Mouse (Mus musculus): Measurements from ENCODE around the gene 9330159F19Rik. TPM values are rescaled to one million over a fixed set of nuclear protein-coding genes. Genes with fewer than 3 reads are reported as not detected.

9330159F19Rik gene
- polyA plus RNA-seq, 1 experiment from 2014 or later, result 2.5 TPM

GRCm38 (mm10) chr10:29208735-29209134 is 2.7 kb upstream of the 9330159F19Rik start:
- H3K36me3 ChIP-seq, result peaks cover 3% of the 10 kb centered on the region; the same call in 1 of the 2 replicates
- no peaks in the 10 kb centered on the region for H3K27me3 ChIP-seq (ENCODE audit: low read depth, poor library complexity, severe bottlenecking)
- no peak overlapping the region for H3K27ac ChIP-seq (replicated peaks)
- WGBS, result 68% methylated on average over 3 of the region's 3 CpGs
- no peak for DNase-seq (ENCODE audit: low spot score)
- peaks cover 20% of the 10 kb centered on the region for H3K4me1 ChIP-seq
- no peak overlapping the region for H3K4me3 ChIP-seq
- H3K9me3 ChIP-seq (replicated peaks), result no peaks in the 10 kb centered on the region

DNA sequence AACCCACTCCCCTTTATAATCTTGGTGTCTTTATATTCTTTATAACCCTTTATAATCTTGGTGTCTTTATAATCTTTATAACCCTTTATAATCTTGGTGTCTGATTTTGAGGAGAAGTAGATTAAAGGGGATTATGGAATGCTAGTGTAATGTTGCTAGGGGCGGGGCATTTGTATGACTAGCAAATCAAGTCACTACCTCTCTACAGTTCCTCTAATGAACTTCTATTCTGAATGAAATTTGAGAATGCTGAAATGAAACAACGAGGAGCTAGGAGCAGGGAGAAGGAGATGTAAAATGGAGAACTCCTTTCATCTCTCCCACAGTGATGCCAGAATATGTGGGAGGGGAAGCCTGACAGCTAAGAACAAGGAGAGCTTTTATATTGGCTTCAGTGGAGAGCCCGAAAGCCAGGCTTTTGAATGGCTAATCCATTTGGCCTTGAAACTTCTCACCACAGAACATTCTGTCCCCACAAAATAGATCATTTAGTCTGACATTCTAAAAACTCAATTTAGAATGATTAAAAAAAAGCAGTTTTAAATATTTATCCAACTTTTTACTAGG is 2.2 kb downstream of the 9330159F19Rik start:
- no peak overlapping the region for H3K27ac ChIP-seq (replicated peaks)
- no peaks in the 10 kb centered on the region for H3K27me3 ChIP-seq (ENCODE audit: low read depth, poor library complexity, severe bottlenecking)
- no peaks in the 10 kb centered on the region for H3K9me3 ChIP-seq (replicated peaks)
- H3K4me3 ChIP-seq, result no peak overlapping the region
- WGBS, result 45% methylated on average over 3 of the region's 3 CpGs
- no peaks in the 10 kb centered on the region for H3K36me3 ChIP-seq
- H3K4me1 ChIP-seq, result peaks cover 38% of the 10 kb centered on the region
- no peak for DNase-seq (ENCODE audit: low spot score)

GRCm38 (mm10) chr10:29216957-29217356 is 5.6 kb downstream of the 9330159F19Rik start:
- Histone ChIP-seq H3K36me3 (peaks cover 6% of the 10 kb centered on the region), H3K27ac (replicated peaks) (no peak overlapping the region), H3K4me1 (peaks cover 23% of the 10 kb centered on the region), H3K4me3 (no peak overlapping the region), H3K27me3 (ENCODE audit: low read depth, poor library complexity, severe bottlenecking) (no peaks in the 10 kb centered on the region), H3K9me3 (replicated peaks) (no peaks in the 10 kb centered on the region)
- DNase-seq (ENCODE audit: low spot score), result no peak
- WGBS, result 90% methylated on average over 1 of the region's 1 CpGs

DNA sequence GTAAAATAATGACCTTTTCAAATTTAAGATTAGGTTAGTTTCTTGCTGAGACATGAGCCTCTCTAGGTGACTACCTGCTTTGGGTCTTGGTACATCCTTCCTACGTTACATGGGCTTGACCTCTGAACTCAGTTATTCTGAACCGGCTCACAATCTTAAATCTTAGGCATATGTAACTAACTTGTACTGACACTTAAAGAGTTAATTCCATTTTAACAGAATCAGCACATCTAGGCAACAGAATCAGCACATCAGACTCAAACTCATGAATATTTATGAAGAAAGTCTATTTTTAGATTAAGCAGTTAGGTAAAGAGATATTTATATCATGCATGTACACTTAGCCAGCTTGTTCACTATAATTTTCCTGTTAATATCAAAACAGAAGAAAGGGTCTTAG is 6.0 kb downstream of the 9330159F19Rik start:
- Histone ChIP-seq H3K4me3 (no peak overlapping the region), H3K4me1 (peaks cover 23% of the 10 kb centered on the region), H3K9me3 (replicated peaks) (no peaks in the 10 kb centered on the region), H3K27me3 (ENCODE audit: low read depth, poor library complexity, severe bottlenecking) (no peaks in the 10 kb centered on the region), H3K36me3 (peaks cover 11% of the 10 kb centered on the region), H3K27ac (replicated peaks) (no peak overlapping the region)
- WGBS, result 66% methylated on average over 2 of the region's 2 CpGs
- DNase-seq (ENCODE audit: low spot score), result no peak

- Histone ChIP-seq H3K27ac (replicated peaks) (no peak overlapping the region), H3K27me3 (ENCODE audit: low read depth, poor library complexity, severe bottlenecking) (no peaks in the 10 kb centered on the region), H3K36me3 (peaks cover 61% of the 10 kb centered on the region), H3K4me1 (no peaks in the 10 kb centered on the region), H3K4me3 (no peak overlapping the region), H3K9me3 (replicated peaks) (no peaks in the 10 kb centered on the region)
- 88% methylated on average over 4 of the region's 4 CpGs for whole genome bisulfite sequencing
- DNase-seq (ENCODE audit: low spot score), result no peak
These were observed 13.9 kb downstream of the 9330159F19Rik start for GRCm38 (mm10) chr10:29225329-29225728.

- no peak overlapping the region for H3K27ac ChIP-seq (replicated peaks)
- no peaks in the 10 kb centered on the region for H3K4me1 ChIP-seq
- H3K9me3 ChIP-seq (replicated peaks), result no peaks in the 10 kb centered on the region
- H3K36me3 ChIP-seq, result peaks cover 19% of the 10 kb centered on the region
- 91% methylated on average over 2 of the region's 2 CpGs for WGBS
- H3K4me3 ChIP-seq, result no peak overlapping the region
- H3K27me3 ChIP-seq (ENCODE audit: low read depth, poor library complexity, severe bottlenecking), result no peaks in the 10 kb centered on the region
- no peak for DNase-seq (ENCODE audit: low spot score)
These were observed 19.8 kb downstream of the 9330159F19Rik start for GRCm38 (mm10) chr10:29231208-29231607.

Other genes starting within 250 kb of the 9330159F19Rik start
- gene 2310057J18Rik, start 225.3 kb upstream of the 9330159F19Rik start, polyA plus RNA-seq (2016; fragmentation: Nextera tagmentation; extraction: Ambion mirVana), result not detected in 2 replicates
- gene Soga3, start 67.8 kb upstream of the 9330159F19Rik start, polyA plus RNA-seq (2016; fragmentation: Nextera tagmentation; extraction: Ambion mirVana), result 14.5 and 24.2 TPM in 2 replicates
- gene Gm49353, start 12.7 kb upstream of the 9330159F19Rik start, polyA plus RNA-seq (2016; fragmentation: Nextera tagmentation; extraction: Ambion mirVana), result 1.1 and 2.0 TPM in 2 replicates
- gene Echdc1, start 101.6 kb downstream of the 9330159F19Rik start, polyA plus RNA-seq (2016; fragmentation: Nextera tagmentation; extraction: Ambion mirVana), result 24.3 and 27.3 TPM in 2 replicates
- 47.6 and 58.8 TPM in 2 replicates for gene Rnf146, start 150.8 kb downstream of the 9330159F19Rik start, polyA plus RNA-seq (2016; fragmentation: Nextera tagmentation; extraction: Ambion mirVana)

Measured in midbrain, embryonic 10.5 days (tissue).